Mouse (Mus musculus) ES-E14 (cell line): ENCODE measurements at regions not wholly inside any gene's neighbourhood (a gene's known extent, or its start where the extent isn't known, plus 50 kb on each side); places are given as distances from the start of the nearest gene placed in this dataset.

Experiments
- CHD2 ChIP-seq: IDR thresholded peaks from 2 replicates; pipeline ENCODE4 v1.6.1; 2014; ENCODE audit warnings: mild to moderate bottlenecking, low read depth, low read length, inconsistent platforms
- ZNF384 ChIP-seq: IDR thresholded peaks from 2 replicates; pipeline ENCODE4 v1.6.1; 2012; ENCODE audit warnings: low read depth, low read length, inconsistent platforms

GRCm38 (mm10) chr2:17825271-17825670 is 94.0 kb upstream of the Nebl start:
- TF ChIP-seq ZNF384 (no peak), CHD2 (no peak)
